Mouse (Mus musculus) megakaryocyte, embryonic 14.5 days (primary cell): ENCODE results near the gene Sdk2.

Experiments used
- FLI1 ChIP-seq: IDR thresholded peaks from 2 replicates; pipeline ENCODE4 v1.6.1; 2012; ENCODE audit warnings: low read length, inconsistent platforms, mixed read lengths
- GATA1 ChIP-seq: IDR thresholded peaks from 3 replicates; pipeline ENCODE4 v1.6.1; 2012; ENCODE audit warnings: mixed read lengths, low read length, inconsistent platforms, borderline replicate concordance

DNA sequence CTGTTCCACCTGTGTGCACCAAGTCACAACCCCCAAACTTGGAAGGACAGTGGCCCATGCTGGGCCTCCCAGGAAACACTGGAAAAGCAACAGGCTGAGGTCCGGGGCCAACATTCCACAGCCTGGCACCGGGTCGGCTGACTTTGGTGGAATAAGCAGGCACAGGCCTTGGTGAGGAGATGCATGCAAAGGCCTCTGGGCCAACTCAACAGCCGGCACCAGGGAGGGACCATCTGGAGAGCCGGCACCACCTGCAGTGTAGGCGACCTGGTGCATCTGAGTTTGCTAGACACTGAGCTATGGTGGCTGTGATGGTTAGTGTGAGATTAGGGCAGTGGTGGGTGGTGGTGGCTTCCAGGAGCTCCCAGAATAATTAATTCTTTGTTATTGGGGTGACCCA lies 268.8 kb downstream of the Sdk2 start:
- TF ChIP-seq GATA1 = no peak
- TF ChIP-seq FLI1 = no peak
